Mouse (Mus musculus) stomach, embryonic 15.5 days (tissue): ENCODE results near the gene Psmb11. TPM values are rescaled to one million over a fixed set of nuclear protein-coding genes. Genes with fewer than 3 reads are reported as not detected.
A peak's percentile ranks its signal among the peaks of the same experiment; 100 is the strongest.

ENCODE experiments used
- ATAC-seq: fragments of 200-750 bp; cut with Nextera tagmentation; 2 replicates; pipeline ENCODE4 v1.8.0; 2017; ENCODE audit warnings: low read depth, moderate number of reproducible peaks, moderate TSS enrichment; ENCODE audit not compliant: insufficient read depth, low FRiP score
- H3K27ac ChIP-seq: fragments of 300-500 bp; sonication (generic); 2 replicates; pipeline ENCODE4 v1.5.1; 2015; ENCODE audit warnings: mild to moderate bottlenecking, inconsistent platforms
- H3K27me3 ChIP-seq: fragments of 300-500 bp; sonication (generic); replicated peaks from 2 replicates; pipeline ENCODE4 v1.6.1; 2015; ENCODE audit warnings: inconsistent platforms
- H3K36me3 ChIP-seq: fragments of 300-500 bp; sonication (generic); 2 replicates; pipeline ENCODE4 v1.6.1; 2015; ENCODE audit warnings: inconsistent platforms
- H3K4me1 ChIP-seq: fragments of 300-500 bp; sonication (generic); 2 replicates; pipeline ENCODE4 v1.6.1; 2015; ENCODE audit warnings: inconsistent platforms
- H3K4me2 ChIP-seq: fragments of 300-500 bp; sonication (generic); 2 replicates; pipeline ENCODE4 v1.6.1; 2015; ENCODE audit warnings: mild to moderate bottlenecking, inconsistent platforms
- H3K4me3 ChIP-seq: fragments of 300-500 bp; sonication (generic); replicated peaks from 2 replicates; pipeline ENCODE4 v1.5.1; 2015; ENCODE audit warnings: inconsistent platforms
- H3K9ac ChIP-seq: fragments of 300-500 bp; sonication (generic); 2 replicates; pipeline ENCODE4 v1.6.1; 2015; ENCODE audit warnings: inconsistent platforms
- H3K9me3 ChIP-seq: fragments of 300-500 bp; sonication (generic); 2 replicates; pipeline ENCODE4 v1.6.1; 2016; ENCODE audit warnings: inconsistent platforms
- WGBS: fragments of 180-500 bp; shearing (Covaris S2); methylation state at CpG from one replicate; pipeline ENCODE4 v1.1.7; 2015; 5-methylcytosine and 5-hydroxymethylcytosine counted together
- polyA plus RNA-seq: library from polyadenylated mRNA; unstranded; fragments of >200 nt; fragmentation: Nextera tagmentation; extraction: Ambion mirVana; gene quantifications from 2 replicates; pipeline ENCODE4 v1.2.1, GENCODE M21; 2015

Gene Psmb11
- polyA plus RNA-seq, 1 experiment from 2014 or later: 0.03 TPM

DNA sequence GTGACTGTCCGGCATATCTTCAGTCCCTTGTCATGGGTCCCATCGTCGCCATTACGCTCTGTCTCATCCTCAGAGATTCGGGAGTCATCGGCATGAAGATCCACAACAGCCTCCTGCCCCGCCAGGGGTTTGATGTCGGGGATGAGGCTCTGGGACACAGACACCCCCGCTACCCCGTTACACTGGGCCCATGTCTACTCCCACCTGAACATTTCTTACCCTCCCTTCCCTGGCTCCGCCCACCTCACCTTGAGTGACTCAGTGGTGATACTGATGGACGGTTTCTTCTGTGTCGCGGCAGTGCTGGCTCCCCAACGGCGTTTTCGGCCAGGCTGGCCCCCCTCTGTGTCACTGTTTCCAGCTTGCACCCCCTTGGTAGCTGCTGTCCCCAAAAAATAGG, 25.2 kb downstream of the Psmb11 start:
- ATAC-seq: no peak
- 94% methylated on average over 17 of the region's 17 CpGs for WGBS
- H3K4me2 ChIP-seq: no peak overlapping the region
- no peaks in the 10 kb centered on the region for H3K27me3 ChIP-seq
- peaks cover 4% of the 10 kb centered on the region; the same call in 1 of the 2 replicates for H3K4me1 ChIP-seq
- H3K9me3 ChIP-seq: no peaks in the 10 kb centered on the region
- H3K36me3 ChIP-seq: peaks cover 78% of the 10 kb centered on the region
- H3K9ac ChIP-seq: no peak overlapping the region
- H3K4me3 ChIP-seq: no peak overlapping the region
- H3K27ac ChIP-seq: no peak overlapping the region

DNA sequence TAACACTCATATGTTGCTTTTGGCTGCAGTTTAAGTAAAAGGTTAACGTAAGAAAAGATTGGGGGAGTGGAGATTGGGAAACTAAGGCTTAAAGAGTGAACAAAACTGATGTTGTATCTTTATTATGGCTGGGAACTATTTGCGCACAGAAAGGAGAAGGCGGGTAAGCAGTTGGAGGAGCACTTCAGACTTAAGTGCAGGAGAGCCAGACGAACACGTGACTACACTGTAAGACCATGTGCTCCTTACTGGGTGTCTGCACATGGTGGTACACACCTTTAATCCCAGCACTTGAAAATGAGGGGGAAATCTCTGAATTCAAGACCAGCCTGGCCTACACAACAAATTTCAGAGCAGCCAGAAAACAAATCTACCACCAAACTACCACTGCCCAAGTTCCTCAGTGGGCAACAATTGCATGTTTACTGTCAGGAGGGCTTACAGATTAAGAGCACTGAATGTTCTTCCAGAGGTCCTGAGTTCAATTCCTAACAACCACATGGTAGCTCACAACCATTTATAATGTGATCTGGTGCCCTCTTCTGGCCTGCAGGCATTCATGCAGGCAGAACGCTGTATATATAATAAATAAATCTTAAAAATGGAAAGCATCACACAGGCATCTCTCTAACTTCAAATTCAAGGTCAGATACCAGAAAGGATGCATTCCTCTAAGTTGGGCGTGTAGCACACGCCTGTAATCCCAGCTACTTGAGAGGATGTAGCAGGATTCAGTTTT, 25.8 kb downstream of the Psmb11 start:
- Histone ChIP-seq H3K4me1 (peaks cover 4% of the 10 kb centered on the region; the same call in 1 of the 2 replicates), H3K9me3 (no peaks in the 10 kb centered on the region), H3K9ac (no peak overlapping the region), H3K4me3 (no peak overlapping the region), H3K4me2 (no peak overlapping the region), H3K36me3 (peaks cover 81% of the 10 kb centered on the region), H3K27ac (no peak overlapping the region), H3K27me3 (no peaks in the 10 kb centered on the region)
- WGBS: 90% methylated on average over 8 of the region's 8 CpGs
- no peak for ATAC-seq

DNA sequence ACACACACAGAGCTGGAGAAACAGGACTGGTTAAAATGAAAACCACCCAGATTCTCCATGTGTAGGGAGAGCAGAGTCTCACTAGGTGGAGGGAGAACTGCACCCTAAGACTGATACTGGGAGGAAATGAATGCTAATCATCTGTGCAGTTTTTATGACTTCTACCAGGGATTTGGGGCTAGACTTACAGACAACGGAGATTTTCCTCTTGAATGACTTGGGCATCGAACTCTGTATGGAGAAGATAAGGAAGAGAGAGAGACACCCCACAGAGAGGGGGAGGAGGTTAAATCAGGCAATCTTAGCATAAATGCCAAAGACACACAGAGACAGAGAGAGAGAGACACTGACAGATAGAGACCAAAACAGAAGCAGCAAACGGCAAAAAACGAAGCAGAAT, 26.7 kb downstream of the Psmb11 start:
- peaks cover 73% of the 10 kb centered on the region for H3K36me3 ChIP-seq
- no peaks in the 10 kb centered on the region for H3K27me3 ChIP-seq
- peaks cover 7% of the 10 kb centered on the region for H3K4me1 ChIP-seq
- no peak overlapping the region for H3K4me2 ChIP-seq
- H3K9me3 ChIP-seq: no peaks in the 10 kb centered on the region
- H3K4me3 ChIP-seq: no peak overlapping the region
- no peak overlapping the region for H3K9ac ChIP-seq
- no peak for ATAC-seq
- H3K27ac ChIP-seq: no peak overlapping the region
- 79% methylated on average over 4 of the region's 4 CpGs for WGBS

DNA sequence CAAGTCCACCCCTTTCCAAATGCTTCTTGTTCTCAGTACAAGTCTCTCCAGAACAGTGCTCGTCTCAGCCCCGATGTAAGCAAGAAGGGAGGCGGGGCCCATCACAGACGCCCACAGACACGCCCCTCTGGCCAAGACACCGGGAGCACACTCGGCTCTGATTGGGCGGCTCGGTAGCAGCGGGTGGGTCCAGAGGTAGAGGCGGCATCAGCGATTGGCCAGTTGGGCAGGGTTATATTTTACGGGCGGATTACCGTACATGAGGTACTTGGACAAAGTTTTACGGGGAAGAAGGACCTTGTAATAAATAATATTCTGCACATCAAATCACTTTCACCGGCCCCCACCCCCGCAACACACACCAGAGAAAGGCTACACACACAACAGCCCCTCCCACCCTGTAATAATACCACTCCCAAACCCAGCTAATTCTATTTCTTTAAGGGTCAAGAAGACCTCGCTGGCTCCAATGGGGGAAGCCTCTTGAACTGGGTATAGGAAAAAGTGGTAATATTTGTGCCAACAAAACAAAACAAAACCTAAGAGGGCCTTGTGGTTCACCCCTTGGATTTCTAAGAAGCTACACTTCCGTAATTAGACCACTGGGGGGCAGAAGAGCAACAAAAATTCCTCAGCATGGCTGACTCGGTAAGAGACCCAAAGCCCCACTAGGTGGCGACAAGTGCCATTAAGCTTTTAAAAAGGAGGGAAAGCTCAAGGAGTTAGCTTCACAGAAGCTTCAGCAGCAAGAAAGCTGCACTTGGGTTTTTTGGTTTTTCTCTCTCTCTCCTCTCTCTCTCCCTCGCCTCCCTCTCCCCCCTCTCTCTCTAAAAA, 29.6 kb downstream of the Psmb11 start:
- peak overlapping the region; percentile 41; the same call in 1 of the 2 replicates for H3K27ac ChIP-seq
- WGBS: 56% methylated on average over 23 of the region's 23 CpGs
- H3K4me1 ChIP-seq: peaks cover 14% of the 10 kb centered on the region
- peak; percentile 53; the same call in 1 of the 2 replicates for ATAC-seq
- H3K4me2 ChIP-seq: no peak overlapping the region
- H3K9me3 ChIP-seq: no peaks in the 10 kb centered on the region
- H3K27me3 ChIP-seq: no peaks in the 10 kb centered on the region
- no peak overlapping the region for H3K4me3 ChIP-seq
- H3K36me3 ChIP-seq: peaks cover 50% of the 10 kb centered on the region
- H3K9ac ChIP-seq: no peak overlapping the region

DNA sequence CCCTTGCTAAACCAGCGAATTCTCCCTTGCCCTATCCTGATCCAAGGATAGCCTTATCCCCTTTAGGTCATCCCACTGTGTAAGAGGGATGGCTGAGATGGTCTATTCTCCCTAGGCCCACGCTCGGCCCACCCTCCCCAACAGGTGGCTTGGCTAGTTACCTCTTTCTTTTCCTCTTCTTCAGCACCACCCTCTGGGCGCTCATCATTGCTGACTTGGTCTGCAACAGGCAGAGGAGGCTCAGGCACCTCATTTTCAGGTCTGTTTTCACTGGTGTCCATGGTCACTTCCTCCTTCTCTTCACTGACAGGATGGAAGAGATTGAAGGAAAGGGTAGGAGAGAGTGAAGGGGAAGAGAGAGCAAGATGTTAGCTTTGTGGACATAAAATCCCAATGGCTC, 30.3 kb downstream of the Psmb11 start:
- Histone ChIP-seq H3K9ac (no peak overlapping the region), H3K36me3 (peaks cover 50% of the 10 kb centered on the region), H3K27ac (peak overlapping the region; percentile 41)

DNA sequence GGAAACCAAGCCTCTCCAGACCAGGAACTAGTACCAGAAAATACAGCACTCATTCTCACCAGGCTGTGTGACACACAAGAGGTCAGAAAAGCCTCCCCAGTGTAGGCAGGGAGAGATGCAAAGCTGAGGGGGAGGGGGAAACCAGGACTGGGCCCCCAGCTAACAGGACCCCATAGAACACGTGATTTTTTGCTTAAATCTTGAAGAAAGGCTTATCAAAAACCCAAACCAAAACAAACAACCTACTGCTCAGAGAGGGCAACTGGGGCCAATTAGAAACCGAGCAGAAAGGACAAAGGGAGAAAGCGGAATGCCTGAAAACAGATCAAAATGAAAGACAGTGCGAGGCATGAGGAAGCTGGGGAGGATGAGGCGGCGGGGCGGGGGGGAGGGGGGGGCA, 31.6 kb downstream of the Psmb11 start:
- Histone ChIP-seq H3K9me3 (no peaks in the 10 kb centered on the region), H3K9ac (peak overlapping the region; percentile 52; the same call in 1 of the 2 replicates), H3K36me3 (peaks cover 49% of the 10 kb centered on the region), H3K27ac (peak overlapping the region; percentile 80; the same call in 1 of the 2 replicates), H3K27me3 (no peaks in the 10 kb centered on the region), H3K4me3 (peak overlapping the region; percentile 65), H3K4me2 (peak overlapping the region; percentile 60), H3K4me1 (peaks cover 14% of the 10 kb centered on the region)
- WGBS: under 1% methylated on average over 7 of the region's 7 CpGs
- no peak for ATAC-seq

More for the DNA sequence above, 30.3 kb downstream of the Psmb11 start:
- Histone ChIP-seq H3K4me2 (no peak overlapping the region), H3K27me3 (no peaks in the 10 kb centered on the region), H3K4me3 (no peak overlapping the region), H3K9me3 (no peaks in the 10 kb centered on the region), H3K4me1 (peaks cover 14% of the 10 kb centered on the region)
- 75% methylated on average over 4 of the region's 4 CpGs for WGBS
- ATAC-seq: no peak

DNA sequence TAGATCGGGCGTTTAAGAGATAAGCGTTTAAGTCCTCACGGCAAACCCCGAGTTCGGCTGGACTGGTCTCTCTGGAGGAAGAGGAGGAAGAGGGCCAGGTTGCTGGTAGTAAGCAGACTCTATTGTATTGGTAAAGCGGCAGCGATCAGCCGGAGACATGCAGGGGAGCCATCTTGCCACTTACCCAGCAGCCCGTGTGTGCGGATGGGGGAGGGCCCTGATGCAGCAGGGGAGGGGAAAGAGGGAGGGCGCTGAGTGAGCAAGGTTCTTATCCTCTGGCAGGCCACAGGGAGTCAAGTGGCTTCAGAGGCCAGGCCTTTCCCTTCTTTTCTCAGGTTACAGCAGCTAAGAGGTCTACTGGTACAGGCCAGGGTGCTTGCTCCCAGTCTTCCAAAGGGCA, 32.3 kb downstream of the Psmb11 start:
- H3K9ac ChIP-seq: peak overlapping the region; percentile 52; the same call in 1 of the 2 replicates
- H3K36me3 ChIP-seq: peaks cover 42% of the 10 kb centered on the region
- H3K4me3 ChIP-seq: peak overlapping the region; percentile 65
- WGBS: under 1% methylated on average over 12 of the region's 12 CpGs
- H3K9me3 ChIP-seq: no peaks in the 10 kb centered on the region
- H3K4me1 ChIP-seq: peaks cover 14% of the 10 kb centered on the region
- H3K4me2 ChIP-seq: peak overlapping the region; percentile 60
- H3K27ac ChIP-seq: peak overlapping the region; percentile 80
- H3K27me3 ChIP-seq: no peaks in the 10 kb centered on the region
- peak; percentile 87 for ATAC-seq

DNA sequence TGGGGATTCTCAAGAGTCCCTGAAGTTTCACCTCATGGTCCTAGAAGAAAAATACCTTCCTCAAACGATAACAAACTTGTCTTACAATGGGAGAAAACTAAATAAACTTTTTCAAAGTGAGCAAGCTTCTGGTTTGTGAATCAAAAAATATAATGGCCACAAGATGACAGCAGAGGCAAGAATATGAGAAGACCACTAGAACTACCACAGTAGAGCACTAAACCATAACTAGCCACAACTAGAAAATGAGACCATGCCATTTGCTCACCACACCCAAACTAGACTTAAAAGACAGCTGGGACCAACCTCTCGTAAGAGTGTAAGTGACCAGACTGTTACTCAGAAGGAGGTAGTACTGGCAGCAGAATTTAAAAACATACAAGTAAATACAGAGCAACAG, 38.8 kb downstream of the Psmb11 start:
- Histone ChIP-seq H3K4me3 (no peak overlapping the region), H3K4me2 (no peak overlapping the region), H3K27me3 (no peaks in the 10 kb centered on the region), H3K27ac (no peak overlapping the region), H3K36me3 (peaks cover 66% of the 10 kb centered on the region), H3K9me3 (no peaks in the 10 kb centered on the region), H3K9ac (no peak overlapping the region), H3K4me1 (no peaks in the 10 kb centered on the region)
- 87% methylated on average over 2 of the region's 2 CpGs for WGBS
- no peak for ATAC-seq

DNA sequence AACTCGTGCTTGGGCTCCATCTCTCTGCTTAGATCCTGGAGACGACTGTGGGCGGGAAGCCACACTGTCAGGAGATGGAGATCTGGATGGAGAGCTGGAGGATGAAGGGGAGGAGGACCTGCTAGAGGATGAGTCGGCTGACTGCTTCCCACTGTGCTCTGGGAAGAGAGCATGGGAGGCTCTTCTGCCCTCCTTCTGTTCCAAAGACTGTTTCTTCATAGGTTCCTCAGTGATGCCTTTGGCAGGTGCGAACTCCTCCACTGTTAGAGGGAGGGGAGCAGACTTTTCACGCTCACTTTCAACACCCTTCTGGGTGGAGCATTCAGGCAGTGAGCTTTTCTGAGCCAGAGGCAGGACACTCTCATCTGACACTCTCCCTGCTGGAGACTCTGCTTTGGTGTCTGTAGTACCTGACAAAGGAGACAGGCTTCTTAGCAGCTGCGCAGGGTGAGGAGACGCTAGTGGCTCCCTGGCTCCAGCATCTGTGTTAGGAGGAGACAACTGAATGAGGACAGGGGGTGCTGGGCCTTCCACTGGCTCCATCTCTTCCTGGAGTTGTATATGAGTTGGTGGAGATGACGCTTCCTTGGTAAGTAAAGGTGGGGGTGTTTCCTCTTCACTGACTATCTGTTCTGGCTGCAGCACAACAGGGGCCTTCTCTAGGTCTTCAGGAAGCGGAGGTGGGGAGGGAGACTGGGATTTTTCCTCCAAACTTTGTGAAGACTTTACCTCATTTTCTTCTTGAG, 43.4 kb downstream of the Psmb11 start:
- no peak overlapping the region for H3K4me3 ChIP-seq
- no peak overlapping the region for H3K9ac ChIP-seq
- no peak overlapping the region for H3K27ac ChIP-seq
- 90% methylated on average over 10 of the region's 10 CpGs for WGBS
- H3K4me2 ChIP-seq: no peak overlapping the region
- H3K27me3 ChIP-seq: no peaks in the 10 kb centered on the region
- H3K9me3 ChIP-seq: no peaks in the 10 kb centered on the region
- ATAC-seq: no peak
- H3K36me3 ChIP-seq: peaks cover 70% of the 10 kb centered on the region
- H3K4me1 ChIP-seq: no peaks in the 10 kb centered on the region

DNA sequence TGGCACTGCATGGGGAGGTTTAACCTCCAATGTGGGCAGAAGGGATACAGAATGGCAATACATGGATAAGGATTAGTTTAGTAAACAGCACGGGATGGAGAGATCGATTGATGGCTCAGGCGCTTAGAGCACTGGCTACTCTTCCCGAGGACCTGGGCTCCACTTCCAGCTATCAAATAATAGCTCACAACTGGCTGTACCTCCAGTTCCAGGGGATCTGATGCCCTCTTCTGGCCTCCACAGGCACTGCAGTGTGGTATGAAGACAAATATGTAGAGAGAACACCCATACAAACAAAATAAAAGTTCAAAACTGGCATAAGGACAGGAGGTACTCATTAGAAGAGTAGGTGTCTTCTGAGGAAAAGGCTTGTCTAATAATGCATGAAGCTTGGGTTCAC, 48.1 kb downstream of the Psmb11 start:
- 80% methylated on average over 4 of the region's 4 CpGs for WGBS
- H3K4me1 ChIP-seq: no peaks in the 10 kb centered on the region
- H3K27me3 ChIP-seq: no peaks in the 10 kb centered on the region
- H3K9ac ChIP-seq: no peak overlapping the region
- no peak overlapping the region for H3K4me3 ChIP-seq
- ATAC-seq: no peak
- no peak overlapping the region for H3K27ac ChIP-seq
- no peak overlapping the region for H3K4me2 ChIP-seq
- no peaks in the 10 kb centered on the region for H3K9me3 ChIP-seq
- H3K36me3 ChIP-seq: peaks cover 52% of the 10 kb centered on the region

DNA sequence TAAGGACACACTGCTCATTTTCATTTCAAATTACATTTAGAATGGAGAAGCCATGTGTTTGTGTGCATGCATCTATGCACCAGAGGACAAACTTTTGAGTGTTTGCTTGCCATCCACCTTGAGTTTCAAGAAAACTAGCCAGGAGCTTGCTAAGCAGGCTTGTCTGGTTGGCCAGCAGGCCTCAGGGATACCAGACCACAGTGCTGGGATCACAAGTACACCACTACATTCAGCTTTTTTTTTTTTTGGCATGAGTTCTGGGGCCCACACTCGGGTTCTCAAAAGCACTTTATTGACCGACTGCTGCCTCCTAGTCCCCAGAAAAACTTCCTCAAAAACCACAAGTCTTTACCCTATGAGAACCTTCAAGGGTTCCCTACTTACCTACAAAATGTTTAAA, 53.1 kb downstream of the Psmb11 start:
- no peak overlapping the region for H3K9ac ChIP-seq
- no peaks in the 10 kb centered on the region for H3K9me3 ChIP-seq
- H3K4me3 ChIP-seq: no peak overlapping the region
- no peak for ATAC-seq
- H3K36me3 ChIP-seq: peaks cover 38% of the 10 kb centered on the region; the same call in 1 of the 2 replicates
- H3K4me1 ChIP-seq: no peaks in the 10 kb centered on the region
- H3K4me2 ChIP-seq: no peak overlapping the region
- no peaks in the 10 kb centered on the region for H3K27me3 ChIP-seq
- 57% methylated on average over 2 of the region's 2 CpGs for WGBS
- H3K27ac ChIP-seq: no peak overlapping the region
